Mouse (Mus musculus) hindbrain, postnatal 0 days (tissue): ENCODE data around the gene Prkca. TPM values are rescaled to one million over a fixed set of nuclear protein-coding genes. Genes with fewer than 3 reads are reported as not detected.

Experiments used
- ATAC-seq: fragments of 200-750 bp; cut with Nextera tagmentation; 2 replicates; pipeline ENCODE4 v1.8.0; 2017; ENCODE audit warnings: mild to moderate bottlenecking, moderate TSS enrichment, moderate library complexity
- DNase-seq: peaks from one replicate; pipeline ENCODE4 v3.0.0-alpha.2; 2015; ENCODE audit warnings: low spot score
- H3K27ac ChIP-seq: fragments of 300-500 bp; sonication (generic); 2 replicates; pipeline ENCODE4 v1.5.1; 2014; ENCODE audit warnings: mild to moderate bottlenecking
- H3K27me3 ChIP-seq: fragments of 300-500 bp; sonication (generic); 2 replicates; pipeline ENCODE4 v1.6.1; 2014; ENCODE audit warnings: low read length, mixed read lengths; ENCODE audit not compliant: insufficient read depth
- H3K36me3 ChIP-seq: fragments of 300-500 bp; sonication (generic); 2 replicates; pipeline ENCODE4 v1.6.1; 2014; ENCODE audit warnings: low read length, mixed read lengths; ENCODE audit not compliant: insufficient read depth
- H3K4me1 ChIP-seq: fragments of 300-500 bp; sonication (generic); 2 replicates; pipeline ENCODE4 v1.6.1; 2014; ENCODE audit warnings: antibody characterized with exemption, low read length, mixed read lengths; ENCODE audit not compliant: insufficient read depth
- H3K4me2 ChIP-seq: fragments of 300-500 bp; sonication (generic); 2 replicates; pipeline ENCODE4 v1.6.1; 2014; ENCODE audit warnings: low read depth, mild to moderate bottlenecking, low read length, moderate library complexity, mixed read lengths
- H3K4me3 ChIP-seq: fragments of 300-500 bp; sonication (generic); 2 replicates; pipeline ENCODE4 v1.5.1; 2014; ENCODE audit warnings: low read length
- H3K9ac ChIP-seq: fragments of 300-500 bp; sonication (generic); replicated peaks from 2 replicates; pipeline ENCODE4 v1.6.1; 2014; ENCODE audit warnings: mild to moderate bottlenecking, low read length, moderate library complexity, mixed read lengths
- H3K9me3 ChIP-seq: fragments of 300-500 bp; sonication (generic); 2 replicates; pipeline ENCODE4 v1.6.1; 2016; ENCODE audit warnings: low read length, mixed read lengths
- CTCF ChIP-seq: IDR thresholded peaks from 2 replicates; pipeline ENCODE4 v1.5.1; 2016; ENCODE audit warnings: antibody characterized with exemption, control low read depth, low read depth
- WGBS: fragments of 180-500 bp; shearing (Covaris S2); extraction: QIAGEN DNeasy Blood & Tissue Kit; methylation state at CpG from one replicate; pipeline ENCODE4 v1.1.7; 2014; 5-methylcytosine and 5-hydroxymethylcytosine counted together
- polyA plus RNA-seq: library from polyadenylated mRNA; unstranded; fragments of >200 nt; fragmentation: Nextera tagmentation; extraction: Ambion mirVana; gene quantifications from 2 replicates; pipeline ENCODE4 v1.2.1, GENCODE M21; 2015
- total RNA-seq: library from RNA; depleted of rRNA; stranded (reverse); fragments of >200 nt; gene quantifications from 2 replicates; pipeline ENCODE4 v1.2.3, GENCODE M21; 2014

Gene Prkca
- total and polyA plus RNA-seq, 2 experiments from 2014 or later: 8.0 to 25.0 TPM

DNA sequence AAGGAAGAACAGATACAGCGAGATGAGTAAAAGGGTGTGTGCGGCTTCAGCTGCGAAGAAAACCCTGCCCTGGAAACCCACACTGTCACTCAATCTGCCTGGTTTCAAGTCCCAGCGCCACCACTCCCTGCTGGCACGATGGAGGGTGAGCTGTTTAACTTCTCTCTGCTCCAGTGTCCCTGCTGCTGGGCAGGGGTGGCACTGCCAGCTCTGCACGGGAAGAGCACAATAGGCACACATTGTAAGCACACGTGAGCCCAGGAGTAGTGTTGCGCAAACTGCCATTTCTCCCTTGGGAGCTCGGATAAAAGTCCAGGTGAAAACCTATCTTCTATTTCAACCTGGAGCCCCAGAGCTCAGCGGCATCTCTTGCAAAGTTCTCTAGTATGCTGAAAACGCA, 12.9 kb downstream of the Prkca start:
- ATAC-seq: no peak
- Histone ChIP-seq H3K27me3 (no peaks in the 10 kb centered on the region), H3K4me1 (0 out of 2 replicates have a peak, but pooled peaks cover 2% of the 10 kb centered on the region), H3K9me3 (no peaks in the 10 kb centered on the region), H3K4me3 (no peak overlapping the region), H3K9ac (no peak overlapping the region), H3K4me2 (no peak overlapping the region), H3K27ac (no peak overlapping the region), H3K36me3 (no peaks in the 10 kb centered on the region)
- no peak for DNase-seq
- no peak for TF ChIP-seq CTCF
- 76% methylated on average over 11 of the region's 11 CpGs for WGBS

DNA sequence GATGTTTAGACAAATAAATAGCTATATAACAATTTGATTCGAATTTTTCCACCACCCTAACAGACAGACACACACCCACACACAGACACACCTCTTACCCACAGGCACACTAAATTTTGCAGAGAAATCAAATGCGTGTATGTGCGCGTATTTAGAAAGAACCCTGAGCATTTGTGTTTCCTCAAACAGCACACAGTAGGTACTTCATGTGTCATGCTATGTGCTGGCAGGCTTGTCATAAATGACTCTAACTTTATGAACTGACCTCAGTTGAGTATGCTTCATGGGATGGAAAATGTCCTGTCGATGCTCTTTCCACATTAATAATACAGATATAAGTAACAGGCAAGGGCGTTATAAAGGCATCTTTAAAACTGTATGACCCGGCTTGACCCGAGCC, 17.8 kb downstream of the Prkca start:
- Histone ChIP-seq H3K4me1 (no peaks in the 10 kb centered on the region), H3K4me2 (no peak overlapping the region), H3K9ac (no peak overlapping the region), H3K36me3 (no peaks in the 10 kb centered on the region), H3K9me3 (no peaks in the 10 kb centered on the region), H3K4me3 (no peak overlapping the region), H3K27me3 (no peaks in the 10 kb centered on the region), H3K27ac (no peak overlapping the region)
- TF ChIP-seq CTCF: no peak
- ATAC-seq (no peak), DNase-seq (no peak)
- 91% methylated on average over 8 of the region's 8 CpGs for WGBS

DNA sequence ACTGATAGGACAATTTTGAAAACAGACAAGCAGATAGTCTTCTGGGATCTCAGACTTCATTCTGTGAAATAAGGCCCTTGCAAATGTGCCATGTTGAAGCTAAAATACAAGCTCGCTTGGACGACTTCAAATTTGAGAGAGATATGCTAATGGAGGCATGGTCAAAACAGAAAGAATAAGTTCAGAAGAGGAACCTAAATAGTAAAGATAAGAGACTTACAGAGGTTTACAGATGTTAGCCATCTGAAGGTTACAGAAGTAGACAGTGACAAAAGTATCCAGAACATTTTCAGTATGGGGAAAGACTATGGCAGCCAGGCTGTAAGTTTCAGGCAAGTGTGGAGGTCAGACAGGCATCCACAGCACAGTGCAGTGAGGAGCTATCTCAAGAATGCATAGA, 21.6 kb downstream of the Prkca start:
- Histone ChIP-seq H3K36me3 (no peaks in the 10 kb centered on the region), H3K4me1 (no peaks in the 10 kb centered on the region), H3K27me3 (no peaks in the 10 kb centered on the region), H3K9ac (no peak overlapping the region), H3K4me3 (no peak overlapping the region), H3K9me3 (no peaks in the 10 kb centered on the region), H3K27ac (no peak overlapping the region), H3K4me2 (no peak overlapping the region)
- WGBS: 91% methylated on average over 2 of the region's 2 CpGs
- TF ChIP-seq CTCF: no peak
- DNase-seq (no peak), ATAC-seq (no peak)

DNA sequence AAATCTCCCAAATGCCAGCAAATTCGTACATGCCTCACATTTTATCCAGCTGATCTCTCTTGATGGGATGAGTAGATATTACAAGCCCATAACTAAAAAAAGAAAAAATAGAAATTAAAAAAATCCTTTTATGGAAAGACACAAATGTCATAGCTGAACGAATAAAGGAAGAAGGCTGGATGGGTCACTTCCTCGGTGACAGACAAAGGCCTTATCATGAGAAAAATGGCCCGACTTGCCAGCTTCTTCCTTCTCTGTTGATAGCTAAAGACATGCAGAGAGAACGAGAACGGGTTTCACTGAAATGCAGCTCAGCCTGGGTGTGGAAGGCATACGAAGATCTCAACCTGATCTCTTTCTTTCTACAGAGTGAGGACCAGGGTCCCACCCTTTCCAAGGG, 23.2 kb downstream of the Prkca start:
- Histone ChIP-seq H3K9ac (no peak overlapping the region), H3K9me3 (no peaks in the 10 kb centered on the region), H3K4me3 (no peak overlapping the region), H3K27me3 (no peaks in the 10 kb centered on the region), H3K4me2 (no peak overlapping the region), H3K27ac (no peak overlapping the region), H3K36me3 (no peaks in the 10 kb centered on the region), H3K4me1 (no peaks in the 10 kb centered on the region)
- no peak for TF ChIP-seq CTCF
- no peak for DNase-seq
- ATAC-seq: no peak
- WGBS: 79% methylated on average over 7 of the region's 7 CpGs

DNA sequence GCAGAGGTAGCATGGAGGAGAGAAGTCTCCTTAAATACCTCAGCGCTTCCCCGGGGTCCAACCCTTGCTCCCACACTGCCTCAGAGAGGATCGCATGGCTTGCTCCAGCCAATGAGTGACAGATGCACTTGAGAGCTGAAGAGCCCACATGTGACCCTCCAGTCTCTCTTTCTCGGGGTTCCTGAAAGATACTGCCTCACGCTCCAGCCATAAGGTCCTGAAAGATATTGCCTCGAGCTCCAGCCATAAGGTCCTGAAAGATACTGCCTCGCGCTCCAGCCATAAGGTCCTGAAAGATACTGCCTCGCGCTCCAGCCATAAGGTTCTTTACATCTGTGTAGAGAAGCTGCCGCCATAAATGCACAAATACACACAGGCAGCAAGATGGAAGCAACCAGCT, 24.6 kb downstream of the Prkca start:
- Histone ChIP-seq H3K4me2 (no peak overlapping the region), H3K27ac (no peak overlapping the region), H3K4me3 (no peak overlapping the region), H3K9ac (no peak overlapping the region), H3K36me3 (no peaks in the 10 kb centered on the region), H3K9me3 (no peaks in the 10 kb centered on the region), H3K4me1 (no peaks in the 10 kb centered on the region), H3K27me3 (no peaks in the 10 kb centered on the region)
- ATAC-seq (no peak), DNase-seq (no peak)
- WGBS: 82% methylated on average over 11 of the region's 11 CpGs
- TF ChIP-seq CTCF: no peak

DNA sequence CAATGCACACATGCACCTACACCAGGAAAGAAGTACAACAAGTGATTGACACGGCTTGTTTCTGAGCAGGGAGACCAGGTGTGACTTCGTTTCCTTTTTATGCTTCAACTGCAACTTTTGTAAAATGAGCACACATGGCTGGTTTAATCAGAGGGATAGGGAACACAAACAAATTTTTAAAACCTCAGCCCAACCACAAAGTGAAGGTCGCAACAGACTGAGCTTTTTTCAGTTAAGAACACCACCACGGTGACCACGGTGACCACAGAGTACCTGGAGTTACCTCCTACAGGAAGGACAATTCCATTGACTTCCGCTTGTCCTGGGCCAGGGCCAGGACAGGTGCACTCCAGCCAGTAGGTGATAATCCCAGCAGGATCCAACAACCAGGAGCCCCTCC, 25.9 kb downstream of the Prkca start:
- H3K4me1 ChIP-seq: no peaks in the 10 kb centered on the region
- 78% methylated on average over 6 of the region's 6 CpGs for WGBS
- H3K27ac ChIP-seq: no peak overlapping the region
- H3K9me3 ChIP-seq: no peaks in the 10 kb centered on the region
- ATAC-seq (no peak), DNase-seq (no peak)
- no peaks in the 10 kb centered on the region for H3K36me3 ChIP-seq
- TF ChIP-seq CTCF: no peak
- no peak overlapping the region for H3K4me2 ChIP-seq
- H3K9ac ChIP-seq: no peak overlapping the region
- H3K27me3 ChIP-seq: no peaks in the 10 kb centered on the region
- no peak overlapping the region for H3K4me3 ChIP-seq

DNA sequence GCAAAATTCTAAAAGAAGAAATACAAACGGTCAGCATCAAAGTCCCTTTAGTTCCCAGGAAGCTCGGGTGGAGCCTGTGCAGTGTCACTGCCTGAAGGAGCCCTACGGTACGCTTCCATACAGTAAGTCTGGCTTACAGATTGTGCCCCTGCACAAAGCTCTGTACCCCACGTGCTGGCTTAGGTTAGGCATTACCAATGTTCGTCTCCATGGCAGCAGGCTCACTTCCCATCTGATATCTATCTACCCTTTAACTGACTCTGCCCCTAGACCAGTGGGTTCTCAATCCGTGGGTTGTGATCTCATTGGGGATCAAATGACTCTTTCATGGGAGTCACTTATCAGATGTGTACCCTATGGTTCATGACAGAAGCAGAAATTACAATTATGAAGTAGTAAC, 28.0 kb downstream of the Prkca start:
- WGBS: 84% methylated on average over 7 of the region's 7 CpGs
- Histone ChIP-seq H3K4me2 (no peak overlapping the region), H3K9me3 (no peaks in the 10 kb centered on the region), H3K36me3 (no peaks in the 10 kb centered on the region), H3K9ac (no peak overlapping the region), H3K4me3 (no peak overlapping the region), H3K27me3 (no peaks in the 10 kb centered on the region), H3K27ac (no peak overlapping the region), H3K4me1 (no peaks in the 10 kb centered on the region)
- DNase-seq (no peak), ATAC-seq (no peak)
- TF ChIP-seq CTCF: no peak

DNA sequence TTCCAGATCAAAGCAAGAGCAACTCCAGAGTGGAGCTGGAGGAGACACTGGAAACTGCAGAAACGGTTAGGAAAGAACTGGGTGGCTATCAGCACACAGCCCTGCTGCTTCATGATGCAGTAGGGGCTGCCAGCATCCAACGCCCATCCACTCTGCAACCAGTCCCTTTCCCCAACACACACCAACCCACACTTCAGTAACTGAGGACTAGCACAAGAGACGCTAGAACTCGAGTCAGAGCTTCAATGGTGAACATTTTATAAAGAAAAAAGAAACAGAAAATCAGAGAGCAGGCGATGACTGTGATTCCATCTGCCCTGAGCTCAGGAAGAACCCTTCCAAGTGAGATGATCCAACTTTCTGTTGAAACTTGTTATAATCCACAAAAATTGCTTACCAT, 31.2 kb downstream of the Prkca start:
- ATAC-seq (no peak), DNase-seq (no peak)
- Histone ChIP-seq H3K4me2 (no peak overlapping the region), H3K9ac (no peak overlapping the region), H3K27ac (no peak overlapping the region), H3K36me3 (no peaks in the 10 kb centered on the region), H3K4me1 (no peaks in the 10 kb centered on the region), H3K4me3 (no peak overlapping the region), H3K27me3 (no peaks in the 10 kb centered on the region), H3K9me3 (no peaks in the 10 kb centered on the region)
- no peak for TF ChIP-seq CTCF
- WGBS: 85% methylated on average over 5 of the region's 5 CpGs
